Mouse (Mus musculus) embryonic fibroblast, embryonic 13.5 days (primary cell): ENCODE results near the gene Itm2b.

Experiments used
- CTCF ChIP-seq: IDR thresholded peaks from 2 replicates; pipeline ENCODE4 v1.5.1; 2011; ENCODE audit warnings: mild to moderate bottlenecking, control low read depth, low read length, moderate library complexity, borderline replicate concordance; ENCODE audit not compliant: insufficient read depth
- POLR2A ChIP-seq: IDR thresholded peaks from 2 replicates; pipeline ENCODE4 v1.6.1; 2011; ENCODE audit warnings: low read depth, mild to moderate bottlenecking, control low read depth, low read length, moderate library complexity

DNA sequence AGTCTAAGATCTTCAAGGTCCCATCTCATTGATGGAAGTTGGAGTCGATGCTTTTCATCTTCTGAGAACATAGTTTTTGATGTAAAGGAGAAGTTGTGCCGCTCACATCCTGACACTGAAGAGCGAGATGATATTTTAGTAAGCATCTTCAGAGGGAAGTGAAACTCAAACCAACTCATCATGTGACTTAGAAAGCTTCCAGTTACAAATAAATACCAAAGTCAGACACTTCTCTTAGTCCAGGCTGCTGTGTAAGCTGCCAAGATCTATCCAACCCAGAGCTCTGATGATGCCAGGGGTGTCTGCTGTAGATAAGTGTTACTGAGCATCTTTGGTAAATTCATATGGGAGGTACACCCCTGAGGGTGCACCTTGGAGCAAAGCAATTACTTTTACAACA, 51.2 kb downstream of the Itm2b start:
- no peak for TF ChIP-seq POLR2A
- TF ChIP-seq CTCF = no peak
